Mouse (Mus musculus) common myeloid progenitor, adult 5-6 weeks (primary cell): ENCODE measurements around the gene Prkcd. TPM values are rescaled to one million over a fixed set of nuclear protein-coding genes. Genes with fewer than 3 reads are reported as not detected.
A peak's percentile ranks its signal among the peaks of the same experiment; 100 is the strongest.

Experiments
- ATAC-seq: replicated peaks from 2 replicates; pipeline ENCODE4 v1.8.0; 2016; ENCODE audit warnings: low read depth, mild to moderate bottlenecking, moderate TSS enrichment, inconsistent platforms; ENCODE audit not compliant: poor library complexity, severe bottlenecking
- total RNA-seq: library from RNA; stranded (forward); fragments of 200-1000, 187-1606 nt; gene quantifications from 2 replicates; pipeline ENCODE4 v1.2.3, GENCODE M21; 2017

Prkcd gene
- total RNA-seq, 1 experiment from 2014 or later = 80.4 TPM

- no peak for ATAC-seq
Measured at GRCm38 (mm10) chr14:30636499-30636898, 10.5 kb upstream of the Prkcd start.

GRCm38 (mm10) chr14:30635219-30635910 lies 9.4 kb upstream of the Prkcd start:
- ATAC-seq = 0 out of 2 replicates have a peak, but pooled peaks have one; percentile 15

- ATAC-seq = no peak
Measured at GRCm38 (mm10) chr14:30634418-30634817, 8.4 kb upstream of the Prkcd start.

DNA sequence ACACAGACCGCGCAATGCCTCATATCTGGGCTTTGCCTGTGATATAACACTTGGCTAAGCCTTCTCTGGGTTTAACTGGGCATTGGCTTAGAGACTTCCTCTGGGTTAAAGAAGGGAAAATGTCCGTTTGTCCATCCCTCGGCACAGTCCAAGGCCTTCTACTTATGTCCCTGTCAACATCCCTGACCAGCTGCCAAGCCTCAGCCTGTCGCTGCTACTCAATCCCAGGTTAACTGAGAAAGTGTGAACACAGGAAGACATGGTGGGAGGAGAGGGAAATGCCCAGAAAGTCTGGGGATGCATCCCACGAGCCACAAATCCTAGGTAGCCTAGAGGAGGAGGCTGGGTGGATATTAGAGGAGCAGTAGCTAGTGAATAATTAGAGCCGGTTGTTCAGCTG lies 7.7 kb upstream of the Prkcd start:
- no peak for ATAC-seq

GRCm38 (mm10) chr14:30631834-30632233 lies 5.8 kb upstream of the Prkcd start:
- 0 out of 2 replicates have a peak, but pooled peaks have one; percentile 8 for ATAC-seq

- ATAC-seq = peak; percentile 48
Measured at GRCm38 (mm10) chr14:30630811-30631576, 5.0 kb upstream of the Prkcd start.

- no peak for ATAC-seq
Measured at GRCm38 (mm10) chr14:30629839-30630238, 3.8 kb upstream of the Prkcd start.

DNA sequence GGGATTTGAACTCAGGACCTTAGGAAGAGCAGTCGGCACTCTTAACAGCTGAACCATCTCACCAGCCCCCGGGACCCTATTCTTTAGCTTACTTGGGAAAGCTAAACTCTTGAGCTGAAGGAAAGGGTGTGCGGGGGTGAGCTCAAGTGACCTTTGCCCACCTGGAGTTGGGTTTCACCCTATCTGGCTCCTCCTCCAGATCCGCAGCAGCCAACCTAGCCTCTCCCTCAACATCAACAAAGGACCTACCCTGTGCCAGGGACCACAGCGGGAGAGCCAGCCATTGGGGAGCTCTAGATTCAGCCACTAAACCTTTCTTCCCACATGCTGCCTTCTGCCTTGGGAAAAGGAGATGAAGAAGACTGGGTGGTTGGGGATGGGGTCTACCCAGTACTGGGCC lies 2.2 kb upstream of the Prkcd start:
- ATAC-seq = no peak

DNA sequence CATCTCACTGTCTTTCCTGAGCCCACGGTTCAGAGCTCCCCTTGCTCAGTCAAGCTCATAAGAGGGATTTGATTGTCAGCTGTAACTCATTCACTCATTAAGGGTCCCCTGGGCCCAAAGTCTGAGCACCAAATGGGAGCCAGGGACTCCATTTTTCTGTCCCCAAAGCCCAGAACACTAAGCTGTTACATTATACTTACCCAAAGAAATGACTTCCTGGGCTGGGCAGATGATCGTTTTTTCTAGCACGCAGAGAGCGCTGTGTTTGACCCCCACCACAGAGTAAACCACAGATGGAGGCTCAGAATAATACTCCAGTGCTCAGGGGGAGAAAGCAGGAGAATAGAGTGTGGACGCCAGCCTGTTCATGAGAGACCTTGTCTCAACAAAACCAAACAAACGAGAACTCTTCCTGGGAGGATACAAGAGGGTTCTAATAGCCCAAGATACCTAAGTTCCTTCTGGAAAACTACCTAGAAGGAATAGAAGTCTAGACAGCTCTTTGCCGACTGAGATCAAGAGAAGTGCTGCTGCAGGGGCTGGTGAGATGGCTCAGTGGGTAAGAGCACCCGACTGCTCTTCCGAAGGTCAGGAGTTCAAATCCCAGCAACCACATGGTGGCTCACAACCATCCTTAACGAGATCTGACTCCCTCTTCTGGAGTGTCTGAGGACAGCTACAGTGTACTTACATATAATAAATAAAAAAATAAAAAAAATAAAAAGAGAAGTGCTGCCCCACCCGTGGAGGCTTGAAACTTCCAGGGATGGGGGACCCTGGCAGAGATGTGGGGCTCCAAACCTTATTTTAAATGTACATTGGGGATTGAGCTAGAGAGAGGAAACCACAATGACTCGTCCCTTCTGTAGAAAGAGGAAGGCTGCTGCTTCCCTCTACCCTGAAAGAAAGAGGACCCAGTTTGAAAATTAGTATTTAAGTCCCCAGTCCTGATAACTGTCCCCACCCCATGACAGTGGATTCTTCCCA lies 1.0 kb upstream of the Prkcd start:
- peak; percentile 61 for ATAC-seq

DNA sequence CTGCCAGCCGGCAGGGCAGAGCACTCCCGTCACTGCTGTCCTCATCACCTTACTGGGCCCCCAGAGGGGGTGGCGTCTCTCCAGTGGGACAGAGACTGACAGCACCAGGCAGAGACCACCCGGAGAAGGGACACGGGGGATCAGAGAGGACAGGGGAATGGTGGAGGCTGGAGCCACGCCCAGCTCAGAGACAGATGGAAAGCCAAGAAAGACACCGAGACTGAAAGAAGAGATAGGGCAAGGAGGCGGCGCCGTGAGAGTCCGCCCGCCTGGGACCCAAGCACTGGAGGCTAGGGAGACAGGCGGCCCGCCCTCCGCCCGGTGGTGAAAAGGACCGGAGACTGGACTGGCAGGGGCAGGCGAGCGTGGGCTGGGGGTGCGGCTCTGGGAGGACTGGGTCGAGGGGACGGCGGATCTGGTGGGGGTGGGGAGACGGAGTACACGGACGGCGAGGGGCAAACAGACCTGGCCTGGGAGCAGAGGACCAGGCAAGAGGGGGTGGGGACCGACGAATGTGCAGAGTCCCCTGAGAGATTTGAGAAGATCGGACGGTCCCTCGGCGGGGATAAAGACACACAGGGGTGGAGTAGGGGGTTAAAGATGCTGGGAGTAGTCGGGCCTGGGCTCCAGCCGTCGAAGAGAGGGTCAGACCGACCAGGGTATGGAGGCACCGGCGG lies 741 bp downstream of the Prkcd start:
- peak; percentile 48 for ATAC-seq

DNA sequence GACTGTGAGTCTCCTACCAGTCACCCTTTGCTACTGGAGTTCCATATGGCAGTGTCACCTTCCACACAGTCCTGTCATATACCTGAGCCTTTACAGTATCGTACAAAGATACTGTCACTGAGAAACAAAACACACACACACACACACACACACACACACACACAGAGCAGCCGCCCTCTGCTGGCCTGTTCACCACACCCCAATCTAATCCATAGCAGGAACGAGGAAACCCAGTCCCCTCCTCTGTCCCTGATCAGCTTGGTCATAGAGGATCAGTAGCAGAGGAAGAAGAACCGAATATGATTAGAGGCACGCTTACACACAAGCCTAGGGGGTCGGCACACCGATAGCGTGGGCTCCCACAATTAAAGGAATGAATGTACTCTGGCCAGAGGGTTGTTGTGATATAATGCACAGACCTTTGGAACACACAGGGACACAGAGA lies 1.7 kb downstream of the Prkcd start:
- 0 out of 2 replicates have a peak, but pooled peaks have one; percentile 3 for ATAC-seq

GRCm38 (mm10) chr14:30622556-30622955 lies 3.5 kb downstream of the Prkcd start:
- no peak for ATAC-seq

DNA sequence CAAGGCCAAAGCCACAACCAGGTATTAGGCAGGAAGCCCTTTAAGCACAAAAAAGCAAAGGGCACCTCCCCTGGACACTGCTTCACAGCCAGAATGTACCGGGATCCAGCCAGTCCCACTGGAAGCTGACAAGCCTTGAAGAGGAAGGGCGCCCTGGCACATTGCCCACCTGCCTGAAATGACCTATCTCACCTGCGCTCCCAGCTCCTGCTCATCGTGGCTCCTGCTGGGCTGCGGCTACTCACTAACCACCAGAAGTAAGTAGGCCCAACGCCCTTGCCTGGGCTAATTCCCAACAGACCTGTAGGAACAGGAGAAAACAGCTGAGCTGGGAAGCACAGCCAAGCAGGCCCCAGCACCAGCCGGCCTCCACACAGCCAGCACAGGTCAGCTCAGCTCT lies 3.9 kb downstream of the Prkcd start:
- no peak for ATAC-seq

DNA sequence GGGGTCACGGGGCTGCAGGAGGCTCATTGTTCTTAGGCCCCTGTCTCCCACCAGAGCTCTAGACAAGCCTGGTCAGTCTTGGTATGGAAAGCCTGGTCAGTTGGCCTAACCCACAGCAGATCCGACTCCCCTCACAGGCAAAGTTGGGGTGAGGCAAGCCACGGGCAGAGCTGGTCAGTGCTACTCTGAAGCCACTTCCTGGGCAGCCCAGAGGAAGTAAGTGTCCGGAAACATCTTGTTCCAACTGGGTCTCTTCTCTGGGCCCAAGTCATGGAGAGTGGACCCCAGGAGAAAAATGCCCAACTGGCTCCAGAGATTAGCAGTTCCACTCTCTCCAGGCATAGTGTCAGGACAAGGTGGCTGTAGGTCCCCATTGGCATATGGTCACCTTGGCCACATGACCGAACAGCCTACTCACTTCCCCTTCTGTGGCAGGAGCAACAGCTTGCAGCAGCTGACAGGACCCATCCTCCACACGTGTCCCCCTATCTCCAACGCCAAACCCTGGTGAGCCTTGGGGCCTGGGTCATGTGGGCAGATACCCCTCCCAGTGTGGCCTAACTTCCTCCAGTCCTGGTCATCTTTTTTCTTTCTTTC lies 5.9 kb downstream of the Prkcd start:
- peak; percentile 65 for ATAC-seq

DNA sequence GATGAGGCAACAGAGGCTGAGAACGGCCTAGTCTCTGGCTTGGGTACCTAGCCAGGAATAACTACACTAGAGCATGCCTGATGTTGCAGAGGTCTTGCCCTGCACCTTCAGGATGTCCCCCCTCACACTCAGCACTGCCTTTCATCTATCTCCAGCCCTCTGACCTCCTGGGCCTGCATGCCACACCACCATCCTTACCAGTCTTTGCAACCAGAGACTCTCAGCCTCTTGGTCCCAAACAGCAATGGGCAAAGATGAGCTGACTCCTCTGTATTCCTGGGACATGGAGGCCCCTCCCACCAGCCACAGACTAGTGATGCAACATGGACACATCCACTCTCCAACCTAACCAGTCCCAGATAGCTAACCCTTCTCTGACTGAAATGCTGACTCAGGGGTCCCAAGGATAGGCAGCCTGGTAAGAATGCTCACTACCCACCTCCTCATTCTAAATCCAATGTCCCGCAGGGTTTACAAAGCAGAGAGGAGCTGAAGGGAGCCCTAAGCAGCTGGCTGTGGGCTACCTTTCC lies 7.2 kb downstream of the Prkcd start:
- ATAC-seq = no peak

GRCm38 (mm10) chr14:30616751-30617150 lies 9.3 kb downstream of the Prkcd start:
- peak; percentile 26 for ATAC-seq

DNA sequence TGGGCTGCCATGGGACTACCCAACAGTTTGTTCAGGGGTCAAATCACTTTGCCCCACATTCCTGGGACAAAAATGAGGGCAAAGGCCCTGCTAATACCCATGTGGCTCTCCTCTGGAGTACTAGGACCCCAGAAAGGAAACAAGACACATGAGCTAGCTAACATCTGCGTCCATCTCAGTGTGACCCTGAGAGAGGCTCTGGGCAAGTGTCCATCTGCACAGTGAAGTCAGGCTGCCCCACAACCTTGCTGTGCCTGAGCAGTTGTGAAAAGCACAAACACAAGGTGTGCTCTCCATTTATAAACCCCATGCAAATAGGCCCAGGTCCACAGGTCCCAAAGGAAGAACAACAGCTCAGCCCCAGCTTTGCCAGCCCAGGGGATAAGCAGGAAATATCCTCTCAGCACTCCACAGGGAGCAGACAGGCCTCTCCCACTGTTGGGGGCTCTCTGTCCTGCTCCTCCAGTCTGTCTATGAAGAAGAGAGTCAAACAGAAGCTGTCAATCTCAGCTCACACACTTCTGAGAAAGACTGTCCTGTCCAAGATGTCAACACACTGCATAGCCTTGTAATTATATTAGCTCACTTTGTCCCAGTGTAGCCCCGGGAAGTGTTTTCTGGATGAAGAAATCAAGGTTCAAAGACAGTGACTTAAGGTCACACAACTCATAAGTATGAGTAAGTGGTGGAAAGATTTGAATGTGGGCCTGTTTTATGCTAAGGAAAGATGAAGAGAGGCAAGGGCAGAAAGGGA lies 12.9 kb downstream of the Prkcd start:
- ATAC-seq = no peak

- ATAC-seq = peak; percentile 69
Measured at GRCm38 (mm10) chr14:30612523-30612922, 13.5 kb downstream of the Prkcd start.
